Mouse (Mus musculus) CD4-positive, CD25-positive, alpha-beta regulatory T cell, adult 2 months (primary cell): ENCODE data around the gene Gm45783.
"Not testable (repeated sequence)": the region's sequence is repeated elsewhere in the genome, so short reads cannot be mapped to it uniquely, and the experiment has no call there.

Experiments
- DNase-seq: peaks from one replicate; pipeline ENCODE4 v3.0.0-alpha.2; 2012; ENCODE audit warnings: low read depth, low spot score

Gm45783 gene

GRCm38 (mm10) chr7:7374431-7374830, at the start of gene Gm45783:
Gene Gm45783, minus strand, starts transcription at chr7:7374573.
- not testable (repeated sequence) for DNase-seq

GRCm38 (mm10) chr7:7399603-7400002, 25.2 kb upstream of the Gm45783 start, which contains the start of gene Vmn2r31:
Gene Vmn2r31, minus strand, starts transcription at chr7:7399703.
- DNase-seq: not testable (repeated sequence)

GRCm38 (mm10) chr7:7337509-7337908, 36.9 kb downstream of the Gm45783 start, which contains the start of gene Vmn2r30:
Gene Vmn2r30, minus strand, starts transcription at chr7:7337609.
- DNase-seq: not testable (repeated sequence)

- peak; percentile 76 for DNase-seq
Measured at GRCm38 (mm10) chr7:7295595-7295994, 78.8 kb downstream of the Gm45783 start.
